28 mouse cellular contexts compared by ENCODE assay signal in the genomic region with DNA sequence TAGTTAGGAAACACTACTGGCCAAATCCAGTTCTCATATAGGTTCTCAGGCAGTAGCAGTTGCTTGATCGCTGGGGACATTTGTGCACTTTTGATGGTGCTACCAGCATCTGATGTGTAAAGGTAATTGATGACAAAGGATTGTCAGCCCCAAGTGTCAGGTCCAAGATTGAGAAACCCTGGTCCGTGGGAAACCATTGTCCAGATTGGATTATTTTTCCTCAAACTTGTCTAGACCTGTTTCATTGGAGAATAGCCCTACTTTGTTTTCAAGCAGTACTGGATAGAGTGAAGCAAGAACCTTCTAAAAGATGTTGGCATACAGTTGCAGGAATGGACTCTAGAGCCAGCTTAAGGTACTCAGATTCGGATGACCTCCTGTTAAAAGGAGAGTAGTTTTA. TPM values are rescaled to one million over a fixed set of nuclear protein-coding genes. Genes with fewer than 3 reads are reported as not detected.
A peak's percentile ranks its signal among the peaks of the same experiment; 100 is the strongest.
DNase-seq lines count a peak whose midpoint lies in the region; ATAC-seq and TF ChIP-seq lines count a peak whose summit lies in the region.
"Had no signal": no experiment of that assay in that cellular context is flagged by ENCODE, and none has a peak within 500 bp of the region (broad histone marks: within the 10 kb centered on the region; RNA-seq: fewer than 3 reads in every experiment).

No protein-coding gene starts in this region.

- H3K4me2 ChIP-seq in intestine, embryonic 16.5 days (ENCODE audit: low read depth, low read length), result no peak overlapping the region
- H3K4me2 ChIP-seq in intestine, embryonic 15.5 days (replicated peaks), result no peak overlapping the region
- H3K4me2 ChIP-seq in liver, postnatal 0 days (ENCODE audit: low read depth, low read length), result no peak overlapping the region
- no peak overlapping the region for H3K4me2 ChIP-seq in liver, embryonic 11.5 days
- H3K4me2 ChIP-seq: embryonic facial prominence, embryonic 12.5 days; embryonic facial prominence, embryonic 15.5 days; forebrain, embryonic 12.5 days; forebrain, embryonic 15.5 days; heart, embryonic 11.5 days; hindbrain, embryonic 13.5 days had no signal

- 95% methylated on average over 3 of the region's 3 CpGs for WGBS in intestine, embryonic 16.5 days
- WGBS in intestine, embryonic 15.5 days, result 92% methylated on average over 3 of the region's 3 CpGs
- 82% methylated on average over 3 of the region's 3 CpGs for WGBS in liver, postnatal 0 days (ENCODE audit: insufficient replicate concordance)
- 88% methylated on average over 3 of the region's 3 CpGs for WGBS in liver, embryonic 11.5 days

- no peak overlapping the region for H3K4me3 ChIP-seq in intestine, embryonic 16.5 days (ENCODE audit: low read length)
- H3K4me3 ChIP-seq in intestine, embryonic 15.5 days (replicated peaks), result no peak overlapping the region
- H3K4me3 ChIP-seq in liver, postnatal 0 days (ENCODE audit: low read depth, low read length), result no peak overlapping the region
- H3K4me3 ChIP-seq in liver, embryonic 11.5 days (ENCODE audit: low read depth, low read length), result no peak overlapping the region
- H3K4me3 ChIP-seq: embryonic facial prominence, embryonic 12.5 days; embryonic facial prominence, embryonic 15.5 days; erythroblast, embryonic 14.5 days; forebrain, embryonic 12.5 days; forebrain, embryonic 15.5 days; hindbrain, embryonic 10.5 days; hindbrain, embryonic 13.5 days had no signal

- no peak for TF ChIP-seq EP300 in liver, postnatal 0 days (IDR thresholded peaks at IDR 0.05; ENCODE audit: low read depth)

- no peak for ATAC-seq in intestine, embryonic 16.5 days
- no peak for ATAC-seq in intestine, embryonic 15.5 days
- ATAC-seq in liver, postnatal 0 days, result no peak
- ATAC-seq in liver, embryonic 11.5 days (replicated peaks; ENCODE audit: low FRiP score), result no peak
- ATAC-seq: forebrain, embryonic 15.5 days; hindbrain, embryonic 16.5 days; intestine, postnatal 0 days; Patski had no signal

- no peaks in the 10 kb centered on the region for H3K36me3 ChIP-seq in intestine, embryonic 16.5 days (ENCODE audit: control insufficient read depth, insufficient read depth, low read length)
- no peaks in the 10 kb centered on the region for H3K36me3 ChIP-seq in intestine, embryonic 15.5 days
- 0 out of 2 replicates have a peak, but pooled peaks cover 2% of the 10 kb centered on the region for H3K36me3 ChIP-seq in liver, postnatal 0 days (replicated peaks; ENCODE audit: insufficient read depth, low read length)
- H3K36me3 ChIP-seq in liver, embryonic 11.5 days (ENCODE audit: control insufficient read depth, insufficient read depth, low read length), result no peaks in the 10 kb centered on the region
- H3K36me3 ChIP-seq: embryonic facial prominence, embryonic 12.5 days; embryonic facial prominence, embryonic 15.5 days; forebrain, embryonic 12.5 days; hindbrain, embryonic 13.5 days had no signal

- H3K9me3 ChIP-seq in intestine, embryonic 16.5 days (ENCODE audit: control insufficient read depth, low read length), result no peaks in the 10 kb centered on the region
- H3K9me3 ChIP-seq in intestine, embryonic 15.5 days, result no peaks in the 10 kb centered on the region
- no peaks in the 10 kb centered on the region for H3K9me3 ChIP-seq in liver, postnatal 0 days (ENCODE audit: low read length)
- H3K9me3 ChIP-seq in liver, embryonic 11.5 days (ENCODE audit: control insufficient read depth, low read length), result no peaks in the 10 kb centered on the region
- H3K9me3 ChIP-seq: embryonic facial prominence, embryonic 12.5 days; embryonic facial prominence, embryonic 15.5 days; forebrain, embryonic 12.5 days; forebrain, embryonic 15.5 days; G1E; hindbrain, embryonic 13.5 days had no signal

- H3K4me1 ChIP-seq in intestine, embryonic 16.5 days (ENCODE audit: control insufficient read depth, insufficient read depth, low read length), result peaks cover 15% of the 10 kb centered on the region
- H3K4me1 ChIP-seq in intestine, embryonic 15.5 days (replicated peaks), result peaks cover 24% of the 10 kb centered on the region
- peaks cover 38% of the 10 kb centered on the region for H3K4me1 ChIP-seq in liver, postnatal 0 days (ENCODE audit: insufficient read depth)
- H3K4me1 ChIP-seq in liver, embryonic 11.5 days (replicated peaks; ENCODE audit: control insufficient read depth, insufficient read depth, low read length), result peaks cover 8% of the 10 kb centered on the region
- H3K4me1 ChIP-seq: embryonic facial prominence, embryonic 12.5 days had no signal

- no peak overlapping the region for H3K9ac ChIP-seq in intestine, embryonic 16.5 days (ENCODE audit: low read depth, low read length)
- no peak overlapping the region for H3K9ac ChIP-seq in intestine, embryonic 15.5 days
- H3K9ac ChIP-seq in liver, postnatal 0 days (replicated peaks), result no peak overlapping the region
- no peak overlapping the region for H3K9ac ChIP-seq in liver, embryonic 11.5 days (ENCODE audit: low read depth, low read length)
- H3K9ac ChIP-seq: embryonic facial prominence, embryonic 12.5 days; embryonic facial prominence, embryonic 15.5 days; forebrain, embryonic 12.5 days; forebrain, embryonic 15.5 days; hindbrain, embryonic 13.5 days had no signal

- H3K27me3 ChIP-seq in intestine, embryonic 16.5 days (replicated peaks; ENCODE audit: control insufficient read depth, insufficient read depth, low read length), result no peaks in the 10 kb centered on the region
- H3K27me3 ChIP-seq in intestine, embryonic 15.5 days (replicated peaks), result no peaks in the 10 kb centered on the region
- H3K27me3 ChIP-seq in liver, postnatal 0 days (ENCODE audit: insufficient read depth, low read length), result no peaks in the 10 kb centered on the region
- H3K27me3 ChIP-seq in liver, embryonic 11.5 days (replicated peaks; ENCODE audit: control insufficient read depth, insufficient read depth, low read length), result no peaks in the 10 kb centered on the region
- H3K27me3 ChIP-seq: CH12.LX; embryonic facial prominence, embryonic 12.5 days; embryonic facial prominence, embryonic 15.5 days; forebrain, embryonic 12.5 days; forebrain, embryonic 15.5 days; hindbrain, embryonic 13.5 days; Patski had no signal

- no peak for DNase-seq in liver, postnatal 0 days
- no peak for DNase-seq in liver, embryonic 11.5 days (ENCODE audit: low spot score)
- DNase-seq in fat pad, adult 2 months (ENCODE audit: extremely low read depth, low read depth, low spot score), result peak; percentile 97
- DNase-seq in embryo, embryonic 9.5 days (ENCODE audit: extremely low spot score), result no peak
- DNase-seq in layer of hippocampus, adult 9-10 months (ENCODE audit: low spot score), result no peak
- DNase-seq: adrenal gland, adult 2 months; adrenal gland, postnatal 14 days; B cell, adult 2 months; cerebellum, adult 18-20 months; cerebellum, adult 9-10 months; cerebellum, postnatal 14 days; gastrocnemius, postnatal 25 days; heart, postnatal 36 days had no signal

- no peak for TF ChIP-seq CTCF in liver, postnatal 0 days (IDR thresholded peaks at IDR 0.05; ENCODE audit: low read depth)

- H3K27ac ChIP-seq in intestine, embryonic 16.5 days (ENCODE audit: low read length), result peak overlapping the region; percentile 50; the same call in 1 of the 2 replicates
- H3K27ac ChIP-seq in intestine, embryonic 15.5 days, result no peak overlapping the region
- peak overlapping the region; percentile 45 for H3K27ac ChIP-seq in liver, postnatal 0 days (ENCODE audit: low read depth)
- no peak overlapping the region for H3K27ac ChIP-seq in liver, embryonic 11.5 days (ENCODE audit: low read depth, low read length)
- H3K27ac ChIP-seq: embryonic facial prominence, embryonic 12.5 days; embryonic facial prominence, embryonic 15.5 days; forebrain, embryonic 12.5 days; forebrain, embryonic 15.5 days; hindbrain, embryonic 10.5 days; hindbrain, embryonic 13.5 days had no signal

RNA-seq across cellular contexts. Expression of gene Mettl9, which starts 8.8 kb away (rescaled TPM):
- polyA plus RNA-seq in intestine, embryonic 16.5 days (2015; fragmentation: Nextera tagmentation; extraction: Ambion mirVana), result 121 and 123 TPM in 2 replicates
- 145 and 158 TPM in 2 replicates for polyA plus RNA-seq in intestine, embryonic 15.5 days (2015; fragmentation: Nextera tagmentation; extraction: Ambion mirVana)
- polyA plus RNA-seq in liver, postnatal 0 days (2015; fragmentation: Nextera tagmentation; extraction: Ambion mirVana), result 34.9 and 36.4 TPM in 2 replicates
- polyA plus RNA-seq in liver, embryonic 11.5 days (2014; fragmentation: Nextera tagmentation; extraction: Ambion mirVana), result 105 and 112 TPM in 2 replicates

RNA-seq across cellular contexts. Expression of gene Igsf6, which starts 31.4 kb away (rescaled TPM):
- 2.6 and 2.7 TPM in 2 replicates for polyA plus RNA-seq in intestine, embryonic 16.5 days (2015; fragmentation: Nextera tagmentation; extraction: Ambion mirVana)
- 3.0 TPM in 2 replicates for polyA plus RNA-seq in intestine, embryonic 15.5 days (2015; fragmentation: Nextera tagmentation; extraction: Ambion mirVana)
- 12.4 and 14.6 TPM in 2 replicates for polyA plus RNA-seq in liver, postnatal 0 days (2015; fragmentation: Nextera tagmentation; extraction: Ambion mirVana)
- polyA plus RNA-seq in liver, embryonic 11.5 days (2014; fragmentation: Nextera tagmentation; extraction: Ambion mirVana), result 8.4 and 10.2 TPM in 2 replicates

RNA-seq across cellular contexts. Expression of gene Otoa, which starts 38.4 kb away (rescaled TPM):
- polyA plus RNA-seq in intestine, embryonic 16.5 days (2015; fragmentation: Nextera tagmentation; extraction: Ambion mirVana), result 0.06 TPM in 2 replicates
- 0.18 and 0.20 TPM in 2 replicates for polyA plus RNA-seq in intestine, embryonic 15.5 days (2015; fragmentation: Nextera tagmentation; extraction: Ambion mirVana)
- polyA plus RNA-seq in liver, postnatal 0 days (2015; fragmentation: Nextera tagmentation; extraction: Ambion mirVana), result 0.04 TPM in 1 of 2 replicates, not detected in the other
- polyA plus RNA-seq in liver, embryonic 11.5 days (2014; fragmentation: Nextera tagmentation; extraction: Ambion mirVana), result 0.16 TPM in 1 of 2 replicates, not detected in the other
- polyA plus RNA-seq: erythroblast, embryonic 14.5 days; forebrain, embryonic 15.5 days; heart, embryonic 11.5 days had no signal

Comparison
In these comparisons a context has a peak if more than half of its experiments do, and no peak if none do; other contexts are left out.
1. H3K27ac ChIP-seq: peak in intestine, embryonic 16.5 days (single experiment) and liver, postnatal 0 days (single experiment); none in intestine, embryonic 15.5 days (single experiment) and liver, embryonic 11.5 days (single experiment).